ENCODE assay signal across 11 mouse cellular contexts in genomic region chr8:127088372-127088771, GRCm38 (mm10). TPM values are rescaled to one million over a fixed set of nuclear protein-coding genes. Genes with fewer than 3 reads are reported as not detected.
DNase-seq lines count a peak whose midpoint lies in the region; ATAC-seq and TF ChIP-seq lines count a peak whose summit lies in the region.
"Had no signal": no experiment of that assay in that cellular context is flagged by ENCODE, and none has a peak within 500 bp of the region (broad histone marks: within the 10 kb centered on the region; RNA-seq: fewer than 3 reads in every experiment).

No protein-coding gene starts in this region.

- ATAC-seq in kidney, postnatal 0 days (replicated peaks; ENCODE audit: low FRiP score, low read depth): no peak
- ATAC-seq in embryonic facial prominence, embryonic 11.5 days (replicated peaks; ENCODE audit: insufficient number of reproducible peaks, low FRiP score, low TSS enrichment, low read depth): no peak; the same call in 1 of the 2 replicates
- ATAC-seq in limb, embryonic 11.5 days (ENCODE audit: insufficient number of reproducible peaks, low FRiP score, low TSS enrichment, low read depth): peak; percentile 65
- no peak for ATAC-seq in neural tube, embryonic 11.5 days (ENCODE audit: insufficient read depth, low FRiP score, low TSS enrichment)

- 12% methylated on average over 9 of the region's 9 CpGs for WGBS in kidney, postnatal 0 days
- 8% methylated on average over 9 of the region's 9 CpGs for WGBS in embryonic facial prominence, embryonic 11.5 days
- WGBS in limb, embryonic 11.5 days: 6% methylated on average over 9 of the region's 9 CpGs
- WGBS in neural tube, embryonic 11.5 days: 9% methylated on average over 9 of the region's 9 CpGs

- no peaks in the 10 kb centered on the region for H3K27me3 ChIP-seq in kidney, postnatal 0 days (ENCODE audit: insufficient read depth, low read length)
- H3K27me3 ChIP-seq in embryonic facial prominence, embryonic 11.5 days (ENCODE audit: control insufficient read depth, insufficient read depth, low read length): no peaks in the 10 kb centered on the region
- H3K27me3 ChIP-seq in limb, embryonic 11.5 days (ENCODE audit: control insufficient read depth, insufficient read depth, low read length): no peaks in the 10 kb centered on the region
- no peaks in the 10 kb centered on the region for H3K27me3 ChIP-seq in neural tube, embryonic 11.5 days (ENCODE audit: control insufficient read depth, insufficient read depth, low read length)
- H3K27me3 ChIP-seq: forebrain, embryonic 12.5 days had no signal

- no peaks in the 10 kb centered on the region for H3K36me3 ChIP-seq in kidney, postnatal 0 days (ENCODE audit: insufficient read depth, low read length)
- H3K36me3 ChIP-seq in embryonic facial prominence, embryonic 11.5 days (replicated peaks; ENCODE audit: control insufficient read depth, insufficient read depth, low read depth, low read length): no peaks in the 10 kb centered on the region
- H3K36me3 ChIP-seq in limb, embryonic 11.5 days (ENCODE audit: control insufficient read depth, insufficient read depth, low read length): no peaks in the 10 kb centered on the region
- no peaks in the 10 kb centered on the region for H3K36me3 ChIP-seq in neural tube, embryonic 11.5 days (ENCODE audit: control insufficient read depth, insufficient read depth, low read length)
- H3K36me3 ChIP-seq: forebrain, embryonic 12.5 days; G1E had no signal

- TF ChIP-seq CTCF in kidney, postnatal 0 days (IDR thresholded peaks at IDR 0.05; ENCODE audit: low read depth): no peak

- H3K27ac ChIP-seq in kidney, postnatal 0 days: no peak overlapping the region
- H3K27ac ChIP-seq in embryonic facial prominence, embryonic 11.5 days (replicated peaks; ENCODE audit: low read depth, low read length): 0 out of 2 replicates have a peak overlapping the region, but pooled peaks have one; percentile 21
- no peak overlapping the region for H3K27ac ChIP-seq in limb, embryonic 11.5 days (replicated peaks; ENCODE audit: low read depth, low read length)
- no peak overlapping the region for H3K27ac ChIP-seq in neural tube, embryonic 11.5 days (ENCODE audit: low read depth, low read length)
- H3K27ac ChIP-seq: forebrain, embryonic 12.5 days had no signal

- peaks cover 24% of the 10 kb centered on the region for H3K4me1 ChIP-seq in kidney, postnatal 0 days (replicated peaks; ENCODE audit: insufficient read depth, low read length)
- peaks cover 7% of the 10 kb centered on the region for H3K4me1 ChIP-seq in embryonic facial prominence, embryonic 11.5 days (ENCODE audit: control insufficient read depth, insufficient read depth, low read length)
- peaks cover 40% of the 10 kb centered on the region for H3K4me1 ChIP-seq in limb, embryonic 11.5 days (ENCODE audit: control insufficient read depth, insufficient read depth, low read length)
- H3K4me1 ChIP-seq in neural tube, embryonic 11.5 days (ENCODE audit: control insufficient read depth, insufficient read depth, low read length): peaks cover 26% of the 10 kb centered on the region

- no peak overlapping the region for H3K4me3 ChIP-seq in kidney, postnatal 0 days (replicated peaks; ENCODE audit: low read depth, low read length)
- H3K4me3 ChIP-seq in embryonic facial prominence, embryonic 11.5 days (ENCODE audit: low read depth, low read length): no peak overlapping the region
- no peak overlapping the region for H3K4me3 ChIP-seq in limb, embryonic 11.5 days (ENCODE audit: low read depth, low read length)
- no peak overlapping the region for H3K4me3 ChIP-seq in neural tube, embryonic 11.5 days (ENCODE audit: low read depth, low read length)
- H3K4me3 ChIP-seq: forebrain, embryonic 12.5 days had no signal

- no peaks in the 10 kb centered on the region for H3K9me3 ChIP-seq in kidney, postnatal 0 days (replicated peaks; ENCODE audit: low read length)
- H3K9me3 ChIP-seq in embryonic facial prominence, embryonic 11.5 days (replicated peaks; ENCODE audit: control insufficient read depth, low read length): no peaks in the 10 kb centered on the region
- H3K9me3 ChIP-seq in limb, embryonic 11.5 days (ENCODE audit: control insufficient read depth, low read length): no peaks in the 10 kb centered on the region
- H3K9me3 ChIP-seq in neural tube, embryonic 11.5 days (ENCODE audit: control insufficient read depth, low read length): no peaks in the 10 kb centered on the region
- H3K9me3 ChIP-seq: forebrain, embryonic 12.5 days had no signal

- H3K4me2 ChIP-seq in kidney, postnatal 0 days (ENCODE audit: low read length): no peak overlapping the region
- no peak overlapping the region for H3K4me2 ChIP-seq in embryonic facial prominence, embryonic 11.5 days (ENCODE audit: low read depth, low read length)
- peak overlapping the region; percentile 31 for H3K4me2 ChIP-seq in limb, embryonic 11.5 days (ENCODE audit: low read depth, severe bottlenecking)
- no peak overlapping the region for H3K4me2 ChIP-seq in neural tube, embryonic 11.5 days (ENCODE audit: low read depth)
- H3K4me2 ChIP-seq: forebrain, embryonic 12.5 days had no signal

- H3K9ac ChIP-seq in kidney, postnatal 0 days (ENCODE audit: low read depth, low read length): no peak overlapping the region
- H3K9ac ChIP-seq in embryonic facial prominence, embryonic 11.5 days (replicated peaks; ENCODE audit: low read length): no peak overlapping the region
- no peak overlapping the region for H3K9ac ChIP-seq in limb, embryonic 11.5 days (ENCODE audit: low read length)
- H3K9ac ChIP-seq in neural tube, embryonic 11.5 days (ENCODE audit: low read length): no peak overlapping the region
- H3K9ac ChIP-seq: forebrain, embryonic 12.5 days had no signal

- DNase-seq in kidney, postnatal 0 days (ENCODE audit: low spot score): peak; percentile 34
- DNase-seq in kidney, adult 8-10 months: no peak
- DNase-seq in embryonic facial prominence, embryonic 11.5 days (ENCODE audit: low spot score): peak; percentile 83
- peak; percentile 81 for DNase-seq in limb, embryonic 11.5 days (ENCODE audit: low spot score)
- peak; percentile 33 for DNase-seq in neural tube, embryonic 11.5 days (ENCODE audit: low spot score)
- DNase-seq in left cerebral cortex, adult 8-10 months (ENCODE audit: low spot score in 2 of 2): no peak
- DNase-seq in frontal cortex, adult 2 months (ENCODE audit: extremely low spot score in 1 of 2, low spot score in 1 of 2): no peak
- DNase-seq: cerebellum, adult 8-10 months; kidney, adult 18-20 months had no signal

RNA-seq across cellular contexts. Expression of gene Pard3, which starts 24.7 kb away (rescaled TPM):
- polyA plus RNA-seq in kidney, postnatal 0 days (2015; fragmentation: Nextera tagmentation; extraction: Ambion mirVana): 23.1 and 23.2 TPM in 2 replicates
- polyA plus RNA-seq in embryonic facial prominence, embryonic 11.5 days (2014; fragmentation: Nextera tagmentation; extraction: Ambion mirVana): 34.5 and 39.4 TPM in 2 replicates
- polyA plus RNA-seq in limb, embryonic 11.5 days (2014; fragmentation: Nextera tagmentation; extraction: Ambion mirVana): 38.8 and 41.4 TPM in 2 replicates
- polyA plus RNA-seq in neural tube, embryonic 11.5 days (2014; fragmentation: Nextera tagmentation; extraction: Ambion mirVana): 37.5 and 39.7 TPM in 2 replicates
- total RNA-seq in left cerebral cortex, adult 8-10 months (2022): 10 to 100 TPM; 25.3 to 28.1 (median 26.6) TPM
- polyA plus RNA-seq in frontal cortex, adult 2 months (2012; rRNA removed): 10.1 and 11.9 TPM in 2 replicates
- polyA plus RNA-seq: G1E had no signal

Comparison
In these comparisons a context has a peak if more than half of its experiments do, and no peak if none do; other contexts are left out.
1. DNase-seq: peak in kidney, postnatal 0 days (single experiment), embryonic facial prominence, embryonic 11.5 days (single experiment), limb, embryonic 11.5 days (single experiment) and neural tube, embryonic 11.5 days (single experiment); none in kidney, adult 8-10 months (0 of 2), left cerebral cortex, adult 8-10 months (0 of 2) and frontal cortex, adult 2 months (0 of 2).